Mouse (Mus musculus) liver, embryonic 14.5 days (tissue): ENCODE results near the gene Slc25a43. TPM values are rescaled to one million over a fixed set of nuclear protein-coding genes. Genes with fewer than 3 reads are reported as not detected.
"Not testable (repeated sequence)": the region's sequence is repeated elsewhere in the genome, so short reads cannot be mapped to it uniquely, and the experiment has no call there.

Source experiments
- ATAC-seq: fragments of 200-750 bp; cut with Nextera tagmentation; 2 replicates; pipeline ENCODE4 v1.8.0; 2017; ENCODE audit warnings: moderate number of reproducible peaks, mild to moderate bottlenecking, moderate library complexity; ENCODE audit not compliant: insufficient read depth
- DNase-seq, 3 experiments: peaks; one replicate each; pipeline ENCODE4 v3.0.0-alpha.2; 2012 to 2013; ENCODE audit warnings: low read depth in 3 of 3, low spot score in 3 of 3
- H3K27ac ChIP-seq: fragments of 300-500 bp; sonication (generic); 2 replicates; pipeline ENCODE4 v1.5.1; 2014; ENCODE audit warnings: moderate library complexity, mild to moderate bottlenecking, control low read depth, inconsistent platforms
- H3K27me3 ChIP-seq: fragments of 300-500 bp; sonication (generic); 2 replicates; pipeline ENCODE4 v1.6.1; 2014; ENCODE audit warnings: mild to moderate bottlenecking, low read length, moderate library complexity; ENCODE audit not compliant: control insufficient read depth, insufficient read depth
- H3K36me3 ChIP-seq: fragments of 300-500 bp; sonication (generic); replicated peaks from 2 replicates; pipeline ENCODE4 v1.6.1; 2014; ENCODE audit warnings: low read depth; ENCODE audit not compliant: control insufficient read depth, insufficient read depth
- H3K4me1 ChIP-seq, 2 experiments: fragments of 200-500 bp in 1 of 2; fragments of 300-500 bp in 1 of 2; sonication (generic) in 1 of 2; replicated peaks; 2 replicates each; pipeline ENCODE4 v1.6.1; 2012 to 2014; ENCODE audit warnings: antibody characterized with exemption in 1 of 2, inconsistent platforms in 1 of 2, low read length in 1 of 2; ENCODE audit not compliant: control insufficient read depth in 2 of 2, insufficient read depth in 2 of 2
- H3K4me2 ChIP-seq: fragments of 300-500 bp; sonication (generic); 2 replicates; pipeline ENCODE4 v1.6.1; 2014; ENCODE audit warnings: low read depth, mild to moderate bottlenecking, control low read depth, moderate library complexity
- H3K4me3 ChIP-seq, 2 experiments: fragments of 200-500 bp in 1 of 2; fragments of 300-500 bp in 1 of 2; sonication (generic) in 1 of 2; 2 replicates each; pipeline ENCODE4 v1.5.1; 2012 to 2014; ENCODE audit warnings: low read depth in 2 of 2, low read length in 2 of 2, mild to moderate bottlenecking in 2 of 2, control low read depth in 1 of 2, inconsistent platforms in 1 of 2, moderate library complexity in 1 of 2; ENCODE audit not compliant: insufficient read depth in 1 of 2
- H3K9ac ChIP-seq: fragments of 300-500 bp; sonication (generic); replicated peaks from 2 replicates; pipeline ENCODE4 v1.6.1; 2014; ENCODE audit warnings: mild to moderate bottlenecking, control low read depth, moderate library complexity
- H3K9me3 ChIP-seq: fragments of 300-500 bp; sonication (generic); 2 replicates; pipeline ENCODE4 v1.6.1; 2016; ENCODE audit warnings: low read length, mixed read lengths; ENCODE audit not compliant: control insufficient read depth
- CTCF ChIP-seq: IDR thresholded peaks from 2 replicates; pipeline ENCODE4 v1.5.1; 2016; ENCODE audit warnings: antibody characterized with exemption, low read depth, control low read depth
- EP300 ChIP-seq: IDR thresholded peaks from 2 replicates; pipeline ENCODE4 v1.6.1; 2016; ENCODE audit warnings: antibody characterized with exemption, low read depth
- WGBS: fragments of 180-500 bp; shearing (Covaris S2); extraction: QIAGEN DNeasy Blood & Tissue Kit; methylation state at CpG from one replicate; pipeline ENCODE4 v1.1.7; 2014; ENCODE audit not compliant: insufficient replicate concordance; 5-methylcytosine and 5-hydroxymethylcytosine counted together
- polyA plus RNA-seq, 2 experiments: library from polyadenylated mRNA; depleted of rRNA in 1 of 2; stranded (reverse) in 1 of 2; unstranded in 1 of 2; fragments of >200 nt; fragmentation: Nextera tagmentation in 1 of 2; extraction: Ambion mirVana in 1 of 2; gene quantifications; 2 replicates each; pipeline versions ENCODE4 v1.2.1 to v1.2.3; 2012 to 2014

Gene Slc25a43
- polyA plus RNA-seq, 2 experiments, result 0.49 to 0.81 TPM

DNA sequence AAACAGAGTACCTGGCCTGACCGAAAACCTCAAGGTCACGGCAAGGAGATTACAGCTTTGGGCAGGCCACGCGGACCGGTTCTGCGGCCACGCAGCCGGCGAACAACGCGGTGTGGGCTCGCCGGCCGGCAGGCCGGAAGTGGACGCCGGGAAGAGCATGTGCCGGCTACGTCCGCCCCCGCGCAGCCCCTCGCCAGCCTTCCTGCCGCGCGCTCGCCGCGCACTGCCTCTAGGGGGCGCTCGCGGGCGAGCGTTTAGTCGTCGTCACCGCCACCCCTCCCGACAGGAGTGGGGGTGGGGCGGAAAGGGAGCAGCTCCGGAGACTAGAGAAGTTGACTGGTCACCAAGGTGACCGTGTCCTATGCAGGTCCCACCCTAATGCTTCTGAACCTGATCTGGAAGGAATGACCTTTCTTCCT is 52.7 kb downstream of the Slc25a43 start:
- Histone ChIP-seq H3K9me3 (no peaks in the 10 kb centered on the region), H3K9ac (peak overlapping the region; percentile 89), H3K36me3 (peaks cover 10% of the 10 kb centered on the region), H3K27me3 (no peaks in the 10 kb centered on the region), H3K4me2 (peak overlapping the region; percentile 73), H3K4me3 (peak overlapping the region; percentile 67 to 75), H3K4me1 (peaks cover 0 to 6% of the 10 kb centered on the region in 2 experiments; a peak in 2 of 4 replicates), H3K27ac (peak overlapping the region; percentile 87)
- no peak for TF ChIP-seq EP300
- TF ChIP-seq CTCF, result peak; percentile 85
- peak; percentile 55 to 72 (median 59) for DNase-seq
- peak; percentile 69 for ATAC-seq
- 15% methylated on average over 27 of the region's 41 CpGs for WGBS

DNA sequence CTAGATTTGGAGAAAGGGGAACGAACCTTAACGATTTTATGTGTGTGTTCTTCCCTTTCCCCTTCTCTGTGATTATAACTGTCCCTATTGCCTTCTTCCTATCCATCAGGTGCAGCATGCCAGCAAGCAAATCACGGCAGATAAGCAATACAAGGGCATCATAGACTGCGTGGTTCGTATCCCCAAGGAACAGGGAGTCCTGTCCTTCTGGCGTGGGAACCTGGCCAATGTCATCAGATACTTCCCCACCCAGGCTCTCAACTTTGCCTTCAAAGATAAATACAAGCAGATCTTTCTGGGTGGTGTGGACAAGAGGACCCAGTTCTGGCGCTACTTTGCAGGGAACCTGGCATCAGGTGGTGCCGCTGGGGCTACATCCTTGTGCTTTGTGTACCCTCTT is 53.3 kb downstream of the Slc25a43 start:
- peak overlapping the region; percentile 73 for H3K4me2 ChIP-seq
- peak overlapping the region; percentile 67 to 75 for H3K4me3 ChIP-seq
- ATAC-seq, H3K27ac ChIP-seq, H3K27me3 ChIP-seq, H3K9me3 ChIP-seq, H3K4me1 ChIP-seq, DNase-seq: not testable (repeated sequence)
- H3K36me3 ChIP-seq, result peaks cover 10% of the 10 kb centered on the region
- peak overlapping the region; percentile 89 for H3K9ac ChIP-seq
- WGBS, result 46% methylated on average over 8 of the region's 8 CpGs

DNA sequence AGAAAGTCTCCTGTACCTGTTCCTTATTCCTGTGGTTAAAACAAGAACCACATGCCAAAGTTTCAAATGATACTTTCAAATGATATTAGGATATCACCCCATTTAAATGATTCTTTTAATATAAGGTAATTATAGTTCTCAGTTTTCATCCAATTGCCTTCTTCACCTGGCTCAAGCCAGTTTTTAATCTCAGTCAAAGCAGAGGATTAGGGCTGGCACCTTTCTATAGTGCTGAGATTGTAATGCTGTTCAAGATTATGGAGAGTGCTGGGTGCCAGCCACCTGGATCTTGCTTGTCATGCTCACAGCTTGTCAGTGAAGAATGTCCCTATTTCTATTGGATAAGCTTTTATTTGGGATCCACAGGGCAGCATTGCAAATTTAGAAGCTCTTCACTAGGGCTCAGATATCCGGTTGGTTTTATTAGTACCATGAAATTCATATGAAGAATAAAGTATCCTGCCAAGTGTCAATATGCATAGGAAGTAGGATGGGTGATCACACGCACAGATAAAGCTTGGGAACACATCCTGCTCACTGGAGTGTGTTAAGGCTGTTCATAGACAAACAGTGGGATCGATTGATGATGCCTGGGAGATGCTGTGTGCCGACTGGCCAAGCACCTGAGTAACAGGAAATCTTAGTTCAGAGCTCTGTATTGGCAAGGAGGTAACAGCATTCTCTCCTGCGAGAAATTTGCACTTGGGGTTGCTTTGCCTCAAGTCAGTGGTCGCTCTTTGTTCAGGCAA is 55.8 kb downstream of the Slc25a43 start:
- WGBS, result 29% methylated on average over 6 of the region's 6 CpGs

DNA sequence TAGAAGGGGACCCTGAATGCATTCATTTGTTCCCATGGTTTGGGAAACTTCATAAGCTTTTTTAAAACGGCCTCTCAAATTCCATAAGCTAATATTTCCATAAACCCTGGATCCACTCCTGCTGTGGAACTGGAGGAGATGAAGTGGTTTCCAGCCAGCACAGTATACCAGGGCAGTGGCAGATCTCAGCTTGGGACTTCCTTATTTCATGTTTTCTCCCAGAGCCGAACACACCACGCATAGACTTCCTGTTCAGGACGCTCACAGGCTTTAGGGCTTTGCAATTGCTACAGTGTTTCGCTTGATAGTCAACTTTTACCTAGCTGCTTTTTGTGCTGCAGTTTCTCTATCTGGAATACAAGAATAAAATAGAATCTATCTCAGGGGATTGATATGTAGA is 59.7 kb downstream of the Slc25a43 start:
- TF ChIP-seq EP300 (no peak), CTCF (no peak)
- DNase-seq (no peak), ATAC-seq (no peak)
- 33% methylated on average over 5 of the region's 5 CpGs for WGBS
- Histone ChIP-seq H3K9me3 (no peaks in the 10 kb centered on the region), H3K27ac (no peak overlapping the region), H3K4me1 (peaks cover 0 to 5% of the 10 kb centered on the region in 2 experiments; a peak in 3 of 4 replicates), H3K4me3 (no peak overlapping the region), H3K27me3 (no peaks in the 10 kb centered on the region), H3K4me2 (no peak overlapping the region), H3K9ac (no peak overlapping the region), H3K36me3 (peaks cover under 1% of the 10 kb centered on the region; the same call in 1 of the 2 replicates)

More for the DNA sequence above, 55.8 kb downstream of the Slc25a43 start:
- Histone ChIP-seq H3K36me3 (peaks cover 10% of the 10 kb centered on the region), H3K9ac (no peak overlapping the region), H3K4me2 (no peak overlapping the region), H3K27ac (no peak overlapping the region), H3K27me3 (no peaks in the 10 kb centered on the region), H3K4me3 (no peak overlapping the region), H3K4me1 (peaks cover 0 to 6% of the 10 kb centered on the region in 2 experiments; a peak in 2 of 4 replicates), H3K9me3 (no peaks in the 10 kb centered on the region)
- TF ChIP-seq CTCF (no peak), EP300 (no peak)
- ATAC-seq, result no peak
- no peak for DNase-seq

DNA sequence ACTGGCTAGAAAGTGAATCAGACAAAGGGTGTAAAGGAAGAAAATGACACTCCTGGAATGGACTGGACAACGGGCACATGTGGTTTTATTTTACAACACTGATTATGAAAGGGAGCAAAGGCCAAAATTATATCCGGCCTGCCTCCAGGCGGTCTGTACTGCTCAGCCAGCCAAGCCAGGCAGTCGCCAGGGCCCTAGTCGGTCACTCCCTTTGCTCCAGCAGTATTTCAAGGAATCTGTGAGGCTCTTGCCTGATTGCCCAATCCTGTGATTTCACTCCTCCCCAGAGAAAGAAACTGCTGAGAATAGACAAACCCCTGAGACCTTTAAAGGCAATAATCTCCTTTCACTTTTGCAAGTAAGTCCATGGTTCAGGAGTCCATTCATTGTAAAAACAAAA is 60.7 kb downstream of the Slc25a43 start:
- ATAC-seq, result no peak
- H3K27me3 ChIP-seq, result no peaks in the 10 kb centered on the region
- WGBS, result 62% methylated on average over 5 of the region's 5 CpGs
- no peak overlapping the region for H3K4me2 ChIP-seq
- H3K36me3 ChIP-seq, result no peaks in the 10 kb centered on the region
- H3K9ac ChIP-seq, result no peak overlapping the region
- no peak overlapping the region for H3K27ac ChIP-seq
- no peaks in the 10 kb centered on the region for H3K9me3 ChIP-seq
- H3K4me3 ChIP-seq, result no peak overlapping the region
- no peak for DNase-seq
- peaks cover 0 to 6% of the 10 kb centered on the region in 2 experiments; a peak in 3 of 4 replicates for H3K4me1 ChIP-seq
- no peak for TF ChIP-seq CTCF
- no peak for TF ChIP-seq EP300
